Mouse (Mus musculus) fat pad, adult 2 months (tissue): ENCODE measurements at regions not wholly inside any gene's neighbourhood (a gene's known extent, or its start where the extent isn't known, plus 50 kb on each side); places are given as distances from the start of the nearest gene placed in this dataset.

Experiments used
- DNase-seq: peaks from one replicate; pipeline ENCODE4 v3.0.0-alpha.2; 2011; ENCODE audit warnings: low read depth, low spot score; ENCODE audit errors: extremely low read depth

GRCm38 (mm10) chr13:63696399-63696798 is 118.6 kb upstream of the Ercc6l2 start:
- DNase-seq, result no peak

GRCm38 (mm10) chr13:63699624-63700023 is 115.4 kb upstream of the Ercc6l2 start:
- no peak for DNase-seq

- no peak for DNase-seq
These were observed 114.3 kb upstream of the Ercc6l2 start for GRCm38 (mm10) chr13:63700747-63701146.

GRCm38 (mm10) chr13:63701199-63702175 is 113.6 kb upstream of the Ercc6l2 start:
- no peak for DNase-seq

GRCm38 (mm10) chr13:63708567-63708966 is 106.5 kb upstream of the Ercc6l2 start:
- no peak for DNase-seq

- DNase-seq, result no peak
These were observed 101.9 kb upstream of the Ercc6l2 start for GRCm38 (mm10) chr13:63713137-63713536.

- DNase-seq, result no peak
These were observed 98.5 kb upstream of the Ercc6l2 start for GRCm38 (mm10) chr13:63716498-63716897.

- DNase-seq, result no peak
These were observed 97.8 kb upstream of the Ercc6l2 start for GRCm38 (mm10) chr13:63717249-63717648.

- no peak for DNase-seq
These were observed 96.3 kb upstream of the Ercc6l2 start for GRCm38 (mm10) chr13:63718782-63719181.

GRCm38 (mm10) chr13:63719351-63720207 is 95.5 kb upstream of the Ercc6l2 start:
- DNase-seq, result no peak

- DNase-seq, result no peak
These were observed 94.4 kb upstream of the Ercc6l2 start for GRCm38 (mm10) chr13:63720610-63721009.

- DNase-seq, result no peak
These were observed 93.9 kb upstream of the Ercc6l2 start for GRCm38 (mm10) chr13:63721011-63721625.

GRCm38 (mm10) chr13:63724293-63724692 is 90.7 kb upstream of the Ercc6l2 start:
- no peak for DNase-seq

- DNase-seq, result no peak
These were observed 90.0 kb upstream of the Ercc6l2 start for GRCm38 (mm10) chr13:63724843-63725582.

GRCm38 (mm10) chr13:63726035-63726434 is 89.0 kb upstream of the Ercc6l2 start:
- no peak for DNase-seq

GRCm38 (mm10) chr13:63726509-63726908 is 88.5 kb upstream of the Ercc6l2 start:
- DNase-seq, result no peak

- DNase-seq, result no peak
These were observed 79.3 kb upstream of the Ercc6l2 start for GRCm38 (mm10) chr13:63735739-63736138.

- DNase-seq, result no peak
These were observed 73.2 kb upstream of the Ercc6l2 start for GRCm38 (mm10) chr13:63741879-63742278.

- DNase-seq, result no peak
These were observed 66.3 kb upstream of the Ercc6l2 start for GRCm38 (mm10) chr13:63748788-63749187.

- no peak for DNase-seq
These were observed 65.0 kb upstream of the Ercc6l2 start for GRCm38 (mm10) chr13:63749997-63750396.

- DNase-seq, result no peak
These were observed 63.8 kb upstream of the Ercc6l2 start for GRCm38 (mm10) chr13:63751196-63751595.
